Mouse (Mus musculus) forebrain, embryonic 16.5 days (tissue): Measurements from ENCODE around the gene Odf3l1. TPM values are rescaled to one million over a fixed set of nuclear protein-coding genes. Genes with fewer than 3 reads are reported as not detected.

Source experiments
- ATAC-seq: fragments of 200-750 bp; cut with Nextera tagmentation; 2 replicates; pipeline ENCODE4 v1.8.0; 2017; ENCODE audit warnings: mild to moderate bottlenecking, moderate library complexity
- H3K27ac ChIP-seq: fragments of 300-500 bp; sonication (generic); 2 replicates; pipeline ENCODE4 v1.5.1; 2014; ENCODE audit warnings: low read length, control low read depth
- H3K27me3 ChIP-seq: fragments of 300-500 bp; sonication (generic); replicated peaks from 2 replicates; pipeline ENCODE4 v1.6.1; 2014; ENCODE audit warnings: low read length; ENCODE audit not compliant: control insufficient read depth, insufficient read depth
- H3K36me3 ChIP-seq: fragments of 300-500 bp; sonication (generic); 2 replicates; pipeline ENCODE4 v1.6.1; 2014; ENCODE audit not compliant: control insufficient read depth, insufficient read depth
- H3K4me1 ChIP-seq: fragments of 300-500 bp; sonication (generic); replicated peaks from 2 replicates; pipeline ENCODE4 v1.6.1; 2014; ENCODE audit warnings: low read length; ENCODE audit not compliant: control insufficient read depth, insufficient read depth
- H3K4me2 ChIP-seq: fragments of 300-500 bp; sonication (generic); 2 replicates; pipeline ENCODE4 v1.6.1; 2014; ENCODE audit warnings: mild to moderate bottlenecking, low read length, control low read depth
- H3K4me3 ChIP-seq: fragments of 300-500 bp; sonication (generic); replicated peaks from 2 replicates; pipeline ENCODE4 v1.5.1; 2014; ENCODE audit warnings: mild to moderate bottlenecking, low read length, control low read depth
- H3K9ac ChIP-seq: fragments of 300-500 bp; sonication (generic); replicated peaks from 2 replicates; pipeline ENCODE4 v1.6.1; 2014; ENCODE audit warnings: low read depth, low read length, control low read depth
- H3K9me3 ChIP-seq: fragments of 300-500 bp; sonication (generic); 2 replicates; pipeline ENCODE4 v1.6.1; 2016; ENCODE audit warnings: low read length; ENCODE audit not compliant: control insufficient read depth
- WGBS: fragments of 180-500 bp; shearing (Covaris S2); extraction: QIAGEN DNeasy Blood & Tissue Kit; methylation state at CpG from one replicate; pipeline ENCODE4 v1.1.7; 2014; 5-methylcytosine and 5-hydroxymethylcytosine counted together
- polyA plus RNA-seq: library from polyadenylated mRNA; unstranded; fragments of >200 nt; fragmentation: Nextera tagmentation; extraction: Ambion mirVana; gene quantifications from 2 replicates; pipeline ENCODE4 v1.2.1, GENCODE M21; 2015

Gene Odf3l1
- polyA plus RNA-seq, 1 experiment from 2014 or later = not detected

DNA sequence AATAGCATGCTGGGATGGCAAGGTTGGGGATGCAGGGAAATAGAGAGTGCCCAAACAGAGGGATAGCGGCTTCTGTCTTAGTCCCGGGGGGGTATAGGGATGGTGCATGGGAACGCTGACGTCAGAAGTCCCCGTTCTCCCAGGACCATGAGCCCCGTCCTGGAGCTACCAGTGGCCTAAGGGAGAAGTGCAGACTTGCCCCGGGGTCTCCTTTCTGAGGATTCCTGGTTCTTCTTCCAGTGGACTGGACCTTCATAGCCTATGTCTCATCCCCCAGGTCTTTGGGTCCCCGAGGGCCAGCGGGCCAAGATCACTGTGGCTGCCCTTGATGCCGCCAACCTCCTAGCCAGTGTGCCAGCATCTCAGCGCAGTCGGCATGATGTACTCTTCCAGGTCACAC is 32.3 kb upstream of the Odf3l1 start:
- H3K27me3 ChIP-seq = no peaks in the 10 kb centered on the region
- no peak overlapping the region for H3K27ac ChIP-seq
- H3K9me3 ChIP-seq = no peaks in the 10 kb centered on the region
- 89% methylated on average over 12 of the region's 12 CpGs for WGBS
- ATAC-seq = no peak
- 0 out of 2 replicates have a peak, but pooled peaks cover under 1% of the 10 kb centered on the region for H3K4me1 ChIP-seq
- H3K36me3 ChIP-seq = no peaks in the 10 kb centered on the region
- H3K4me3 ChIP-seq = no peak overlapping the region
- no peak overlapping the region for H3K9ac ChIP-seq
- H3K4me2 ChIP-seq = no peak overlapping the region

DNA sequence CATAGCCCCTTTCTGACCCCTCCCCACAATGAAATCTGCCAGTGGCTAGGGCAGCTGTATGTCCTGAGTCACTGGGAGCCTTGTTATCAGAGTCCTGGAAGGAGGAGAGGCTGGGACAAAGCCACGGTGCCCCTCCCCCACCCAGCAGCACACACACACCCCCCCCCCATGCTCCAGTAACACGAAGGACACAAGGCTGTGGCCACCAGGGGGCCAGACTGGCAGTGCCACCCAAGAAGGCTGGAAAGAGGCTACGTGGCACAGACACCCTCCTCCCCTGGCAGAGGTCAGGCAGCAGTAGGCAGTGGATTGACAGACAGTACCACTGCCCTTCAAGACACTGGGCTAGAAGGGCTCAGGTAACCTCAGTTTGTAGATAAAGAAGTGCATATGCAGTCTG is 29.5 kb upstream of the Odf3l1 start:
- Histone ChIP-seq H3K9ac (no peak overlapping the region), H3K4me3 (no peak overlapping the region), H3K27me3 (no peaks in the 10 kb centered on the region), H3K9me3 (no peaks in the 10 kb centered on the region), H3K36me3 (no peaks in the 10 kb centered on the region), H3K4me2 (no peak overlapping the region), H3K4me1 (peaks cover 7% of the 10 kb centered on the region), H3K27ac (no peak overlapping the region)
- no peak for ATAC-seq
- WGBS = 10% methylated on average over 3 of the region's 3 CpGs

DNA sequence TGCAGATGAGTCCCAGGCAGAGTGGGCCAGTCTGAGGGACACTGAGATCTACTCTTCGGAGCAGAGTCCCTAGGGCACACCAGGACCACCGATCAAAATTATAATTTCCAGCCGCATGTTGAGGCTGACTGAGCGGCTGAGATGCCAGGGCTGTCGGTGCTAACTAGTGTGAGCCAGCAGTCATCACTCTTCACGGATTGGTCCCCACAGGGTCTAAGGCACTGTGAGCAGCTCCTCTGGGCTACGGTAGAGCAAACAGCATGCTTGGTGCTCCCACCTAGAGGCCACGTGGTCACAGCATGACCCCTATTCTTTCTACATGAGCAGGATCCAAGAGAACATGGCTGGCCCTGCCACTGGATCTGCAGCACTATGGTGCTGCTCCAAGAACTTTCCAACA is 28.8 kb upstream of the Odf3l1 start:
- Histone ChIP-seq H3K9me3 (no peaks in the 10 kb centered on the region), H3K27me3 (no peaks in the 10 kb centered on the region), H3K9ac (no peak overlapping the region), H3K4me1 (peaks cover 7% of the 10 kb centered on the region), H3K36me3 (no peaks in the 10 kb centered on the region), H3K27ac (no peak overlapping the region), H3K4me2 (no peak overlapping the region), H3K4me3 (no peak overlapping the region)
- no peak for ATAC-seq
- 63% methylated on average over 8 of the region's 8 CpGs for WGBS

DNA sequence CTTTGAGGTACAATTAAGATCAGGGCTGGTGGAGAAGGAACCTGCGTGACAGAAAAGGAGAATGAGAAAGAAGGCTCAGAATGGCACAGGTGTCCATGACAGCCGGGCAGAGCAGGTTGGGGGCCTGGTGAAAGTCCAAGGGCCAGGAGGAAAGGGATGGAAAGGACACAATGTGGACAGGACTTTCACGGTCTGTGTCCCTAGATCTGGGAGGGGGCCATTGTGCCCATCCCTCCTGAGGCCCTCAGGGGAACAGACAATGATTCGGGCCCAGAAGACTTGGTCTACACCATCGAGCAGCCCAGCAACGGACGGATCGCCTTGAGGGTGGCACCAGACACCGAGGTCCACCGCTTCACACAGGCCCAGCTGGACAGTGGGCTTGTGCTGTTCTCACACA is 27.6 kb upstream of the Odf3l1 start:
- no peak overlapping the region for H3K4me3 ChIP-seq
- no peaks in the 10 kb centered on the region for H3K27me3 ChIP-seq
- 91% methylated on average over 10 of the region's 10 CpGs for WGBS
- H3K36me3 ChIP-seq = no peaks in the 10 kb centered on the region
- no peak overlapping the region for H3K27ac ChIP-seq
- no peak overlapping the region for H3K4me2 ChIP-seq
- ATAC-seq = no peak
- no peaks in the 10 kb centered on the region for H3K9me3 ChIP-seq
- no peak overlapping the region for H3K9ac ChIP-seq
- H3K4me1 ChIP-seq = peaks cover 7% of the 10 kb centered on the region

DNA sequence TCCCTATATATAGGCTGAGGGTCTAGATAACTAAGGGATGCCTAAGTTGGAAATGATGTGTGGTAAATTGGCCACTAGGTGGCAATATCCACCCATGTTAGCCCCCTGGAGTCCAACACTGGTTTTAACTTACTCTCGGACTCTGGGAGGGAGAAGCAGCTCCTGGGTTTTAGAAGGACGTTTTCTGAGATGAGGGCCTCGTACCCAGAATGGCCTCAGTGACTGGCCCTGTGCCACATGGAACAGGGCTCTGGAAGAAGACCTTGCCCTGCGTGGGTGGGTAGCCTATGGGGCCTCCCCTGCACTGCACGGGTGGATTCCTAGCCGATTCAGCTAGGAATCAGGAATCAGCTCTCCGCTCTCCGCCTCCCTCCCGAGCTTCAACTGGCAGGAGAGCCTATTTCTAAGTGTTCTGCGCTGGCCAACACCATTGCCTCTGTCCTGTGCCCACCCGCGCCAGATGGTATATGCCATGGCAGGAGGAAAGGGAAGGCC is 27.1 kb upstream of the Odf3l1 start:
- Histone ChIP-seq H3K4me2 (peak overlapping the region; percentile 35; the same call in 1 of the 2 replicates), H3K36me3 (no peaks in the 10 kb centered on the region), H3K27me3 (no peaks in the 10 kb centered on the region), H3K27ac (no peak overlapping the region), H3K9me3 (no peaks in the 10 kb centered on the region), H3K4me3 (no peak overlapping the region), H3K9ac (no peak overlapping the region; the same call in 1 of the 2 replicates), H3K4me1 (peaks cover 7% of the 10 kb centered on the region)
- 30% methylated on average over 12 of the region's 12 CpGs for WGBS
- ATAC-seq = peak; percentile 49

DNA sequence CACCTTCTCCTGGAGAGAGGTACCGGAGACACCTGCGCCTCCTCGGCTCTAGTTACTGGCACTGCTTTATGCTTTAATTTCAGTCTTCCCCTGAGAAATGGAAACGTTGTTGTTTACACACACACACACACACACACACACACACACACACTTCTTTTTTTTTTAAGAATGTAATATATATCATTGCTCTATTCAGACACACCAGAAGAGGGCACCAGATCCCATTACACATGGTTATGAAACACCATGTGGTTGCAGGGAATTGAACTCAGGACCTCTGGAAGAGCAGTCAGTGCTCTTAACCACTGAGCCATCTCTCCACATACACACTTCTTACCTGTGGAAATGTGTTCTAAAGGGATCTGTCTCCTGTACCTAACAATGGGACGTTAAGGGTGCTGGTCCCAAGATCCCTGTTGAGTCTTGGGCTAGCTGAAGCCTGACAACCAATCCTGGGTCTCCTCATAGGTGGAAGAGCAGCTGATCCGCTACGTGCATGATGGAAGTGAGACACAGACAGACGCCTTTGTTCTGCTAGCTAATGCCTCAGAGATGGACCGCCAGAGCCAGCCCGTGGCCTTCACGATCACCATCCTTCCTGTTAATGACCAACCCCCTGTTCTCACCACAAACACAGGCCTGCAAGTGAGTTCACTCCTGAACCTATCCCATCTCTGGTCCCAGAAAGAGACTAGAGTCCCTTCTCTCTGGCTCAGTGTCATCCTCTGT is 26.2 kb upstream of the Odf3l1 start:
- WGBS = 72% methylated on average over 11 of the region's 11 CpGs
- H3K9ac ChIP-seq = no peak overlapping the region; the same call in 1 of the 2 replicates
- no peak for ATAC-seq

DNA sequence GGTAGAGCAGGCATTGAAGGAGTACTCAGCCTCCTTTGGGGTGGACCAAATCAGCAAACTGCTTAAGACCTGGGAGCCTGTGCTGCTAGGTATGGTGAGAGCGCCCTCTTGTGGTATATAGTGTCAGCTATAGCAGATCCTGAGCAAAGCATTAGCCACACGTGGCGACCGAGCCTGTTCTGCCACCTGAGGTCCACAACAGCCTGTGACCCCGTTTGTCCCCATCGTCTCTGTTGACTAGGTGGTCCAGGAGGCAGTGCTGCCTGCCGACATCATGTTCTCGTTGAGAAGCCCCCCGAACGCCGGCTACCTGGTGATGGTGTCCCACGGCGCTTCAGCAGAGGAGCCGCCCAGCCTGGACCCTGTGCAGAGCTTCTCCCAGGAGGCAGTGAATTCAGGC is 25.3 kb upstream of the Odf3l1 start:
- peak; percentile 77 for ATAC-seq
- 6% methylated on average over 14 of the region's 14 CpGs for WGBS
- no peaks in the 10 kb centered on the region for H3K36me3 ChIP-seq
- H3K9ac ChIP-seq = peak overlapping the region; percentile 59
- peak overlapping the region; percentile 36 for H3K4me3 ChIP-seq
- H3K9me3 ChIP-seq = no peaks in the 10 kb centered on the region
- H3K27ac ChIP-seq = no peak overlapping the region
- peaks cover 7% of the 10 kb centered on the region for H3K4me1 ChIP-seq
- no peaks in the 10 kb centered on the region for H3K27me3 ChIP-seq
- peak overlapping the region; percentile 67 for H3K4me2 ChIP-seq

More for the DNA sequence above, 26.2 kb upstream of the Odf3l1 start:
- no peak overlapping the region; the same call in 1 of the 2 replicates for H3K4me2 ChIP-seq
- no peaks in the 10 kb centered on the region for H3K36me3 ChIP-seq
- no peak overlapping the region for H3K4me3 ChIP-seq
- H3K4me1 ChIP-seq = peaks cover 7% of the 10 kb centered on the region
- H3K9me3 ChIP-seq = no peaks in the 10 kb centered on the region
- H3K27ac ChIP-seq = no peak overlapping the region
- H3K27me3 ChIP-seq = no peaks in the 10 kb centered on the region

DNA sequence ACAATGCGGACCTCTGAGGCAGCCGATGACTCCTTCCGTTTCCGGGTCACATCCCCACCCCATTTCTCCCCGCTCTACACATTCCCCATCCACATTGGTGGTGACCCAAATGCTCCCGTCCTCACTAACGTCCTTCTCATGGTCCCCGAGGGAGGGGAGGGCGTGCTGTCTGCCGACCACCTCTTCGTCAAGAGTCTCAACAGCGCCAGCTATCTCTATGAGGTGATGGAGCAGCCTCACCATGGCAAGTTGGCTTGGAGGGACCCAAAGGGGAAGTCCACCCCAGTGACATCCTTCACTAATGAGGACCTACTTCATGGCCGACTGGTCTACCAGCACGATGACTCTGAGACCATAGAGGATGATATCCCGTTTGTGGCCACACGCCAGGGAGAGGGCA is 23.1 kb upstream of the Odf3l1 start:
- H3K9ac ChIP-seq = no peak overlapping the region
- H3K4me2 ChIP-seq = no peak overlapping the region
- H3K27me3 ChIP-seq = no peaks in the 10 kb centered on the region
- H3K36me3 ChIP-seq = no peaks in the 10 kb centered on the region
- no peaks in the 10 kb centered on the region for H3K9me3 ChIP-seq
- H3K4me3 ChIP-seq = no peak overlapping the region
- ATAC-seq = no peak
- WGBS = 92% methylated on average over 16 of the region's 16 CpGs
- no peak overlapping the region for H3K27ac ChIP-seq
- H3K4me1 ChIP-seq = peaks cover 7% of the 10 kb centered on the region

DNA sequence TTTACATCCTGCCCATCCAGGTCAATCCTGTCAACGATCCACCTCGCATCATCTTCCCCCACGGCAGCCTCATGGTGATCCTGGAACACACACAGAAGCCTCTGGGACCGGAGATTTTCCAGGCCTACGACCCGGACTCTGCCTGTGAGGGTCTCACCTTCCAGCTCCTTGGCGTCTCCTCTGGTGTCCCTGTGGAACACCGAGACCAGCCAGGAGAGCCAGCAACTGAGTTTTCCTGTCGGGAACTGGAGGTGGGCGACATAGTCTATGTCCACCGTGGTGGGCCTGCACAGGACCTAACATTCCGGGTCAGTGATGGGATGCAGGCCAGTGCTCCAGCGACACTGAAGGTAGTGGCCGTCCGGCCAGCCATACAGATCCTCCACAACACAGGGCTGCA is 22.1 kb upstream of the Odf3l1 start:
- no peak for ATAC-seq
- no peak overlapping the region for H3K4me2 ChIP-seq
- H3K27ac ChIP-seq = no peak overlapping the region
- H3K4me3 ChIP-seq = no peak overlapping the region
- peaks cover 5% of the 10 kb centered on the region for H3K4me1 ChIP-seq
- 91% methylated on average over 15 of the region's 15 CpGs for WGBS
- no peak overlapping the region for H3K9ac ChIP-seq
- no peaks in the 10 kb centered on the region for H3K27me3 ChIP-seq
- no peaks in the 10 kb centered on the region for H3K9me3 ChIP-seq
- no peaks in the 10 kb centered on the region for H3K36me3 ChIP-seq
